Mouse (Mus musculus) gastrocnemius, adult 8-10 months (tissue): ENCODE data around the gene Sh3pxd2a. TPM values are rescaled to one million over a fixed set of nuclear protein-coding genes. Genes with fewer than 3 reads are reported as not detected.

Source experiments
- DNase-seq, 2 experiments: peaks; one replicate each; pipeline ENCODE4 v3.0.0; 2022; ENCODE audit warnings: low spot score in 2 of 2
- total RNA-seq, 4 experiments: library from RNA; stranded (reverse); gene quantifications; 2 replicates each; pipeline ENCODE4 v1.2.4; 2022

Sh3pxd2a gene
- total RNA-seq, result 10 to 100 TPM; 33.4 to 44.9 (median 41.1) TPM

- DNase-seq, result peak in 1 of 2 experiments; percentile 42
These were observed at the start of gene Sh3pxd2a for GRCm38 (mm10) chr19:47464304-47465241. Sh3pxd2a (minus strand) TSS chr19:47464401.

GRCm38 (mm10) chr19:47513618-47513897, 49.4 kb upstream of the Sh3pxd2a start:
- no peak for DNase-seq

- DNase-seq, result no peak
These were observed 48.8 kb upstream of the Sh3pxd2a start for GRCm38 (mm10) chr19:47512794-47513617.

GRCm38 (mm10) chr19:47511958-47512357, 47.8 kb upstream of the Sh3pxd2a start:
- no peak for DNase-seq

- DNase-seq, result no peak
These were observed 47.1 kb upstream of the Sh3pxd2a start for GRCm38 (mm10) chr19:47511294-47511675.

- DNase-seq, result no peak
These were observed 46.5 kb upstream of the Sh3pxd2a start for GRCm38 (mm10) chr19:47510473-47511293.

GRCm38 (mm10) chr19:47510135-47510472, 45.9 kb upstream of the Sh3pxd2a start:
- no peak for DNase-seq

GRCm38 (mm10) chr19:47508771-47509281, 44.6 kb upstream of the Sh3pxd2a start:
- DNase-seq, result no peak

GRCm38 (mm10) chr19:47508191-47508590, 44.0 kb upstream of the Sh3pxd2a start:
- DNase-seq, result no peak

- no peak for DNase-seq
These were observed 43.2 kb upstream of the Sh3pxd2a start for GRCm38 (mm10) chr19:47507128-47508121.

GRCm38 (mm10) chr19:47503625-47504024, 39.4 kb upstream of the Sh3pxd2a start:
- no peak for DNase-seq

GRCm38 (mm10) chr19:47502563-47502962, 38.4 kb upstream of the Sh3pxd2a start:
- DNase-seq, result no peak

GRCm38 (mm10) chr19:47500389-47501011, 36.3 kb upstream of the Sh3pxd2a start:
- no peak for DNase-seq

GRCm38 (mm10) chr19:47499841-47500240, 35.6 kb upstream of the Sh3pxd2a start:
- no peak for DNase-seq

- DNase-seq, result no peak
These were observed 34.7 kb upstream of the Sh3pxd2a start for GRCm38 (mm10) chr19:47498942-47499341.

GRCm38 (mm10) chr19:47497736-47498135, 33.5 kb upstream of the Sh3pxd2a start:
- DNase-seq, result no peak

- DNase-seq, result no peak
These were observed 33.1 kb upstream of the Sh3pxd2a start for GRCm38 (mm10) chr19:47497313-47497712.

- DNase-seq, result no peak
These were observed 29.1 kb upstream of the Sh3pxd2a start for GRCm38 (mm10) chr19:47493017-47493997.
